Mouse (Mus musculus) small intestine, adult 2 months (tissue): ENCODE results near the gene Chrna9.

Experiments used
- CTCF ChIP-seq: fragments of 200-500 bp; IDR thresholded peaks from 2 replicates; pipeline ENCODE4 v1.5.1; 2012; ENCODE audit warnings: low read depth, mild to moderate bottlenecking, control low read depth, inconsistent platforms, low read length, moderate library complexity, mixed read lengths; ENCODE audit not compliant: insufficient replicate concordance, insufficient read length; ENCODE audit errors: extremely low read depth
- POLR2A ChIP-seq: fragments of 200-500 bp; IDR thresholded peaks from 2 replicates; pipeline ENCODE4 v1.6.1; 2012; ENCODE audit warnings: low read depth, mild to moderate bottlenecking, control low read depth, inconsistent platforms, low read length, moderate library complexity

DNA sequence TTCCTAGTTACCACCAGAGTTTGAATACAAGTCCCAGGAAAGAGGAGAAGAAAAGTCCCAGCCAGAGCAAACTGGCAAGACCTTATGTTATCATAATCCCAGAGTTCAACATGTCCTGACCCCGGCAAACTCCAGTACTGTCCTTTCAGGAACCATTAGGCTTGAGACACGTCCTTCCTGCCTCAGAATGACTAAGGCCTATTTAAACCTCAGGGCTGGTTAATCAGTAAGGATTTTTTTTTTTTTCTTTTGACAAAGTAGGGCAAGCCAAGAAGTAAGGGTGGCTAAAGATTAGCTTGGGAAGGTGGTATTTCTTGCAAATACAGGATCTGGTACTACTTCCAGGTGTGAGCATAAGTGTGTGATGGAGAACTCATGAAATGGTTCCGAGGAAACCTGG is 79.3 kb downstream of the Chrna9 start:
- TF ChIP-seq CTCF (no peak), POLR2A (no peak)
